Mouse (Mus musculus): ENCODE results near the gene Rpl9-ps1.
A peak's percentile ranks its signal among the peaks of the same experiment; 100 is the strongest.

The Rpl9-ps1 gene

GRCm38 (mm10) chr11:83645521-83645920 is at the start of gene Rpl9-ps1:
Gene Rpl9-ps1 (minus strand): TSS chr11:83645621.
- DNase-seq (ENCODE audit: low spot score) = no peak

- no peak for DNase-seq (ENCODE audit: low spot score)
Observed at GRCm38 (mm10) chr11:83692008-83692407, 46.6 kb upstream of the Rpl9-ps1 start.

GRCm38 (mm10) chr11:83689918-83690317 is 44.5 kb upstream of the Rpl9-ps1 start:
- DNase-seq (ENCODE audit: low spot score) = no peak

GRCm38 (mm10) chr11:83675665-83676064 is 30.2 kb upstream of the Rpl9-ps1 start:
- no peak for DNase-seq (ENCODE audit: low spot score)

- DNase-seq (ENCODE audit: low spot score) = no peak
Observed at GRCm38 (mm10) chr11:83671743-83672142, 26.3 kb upstream of the Rpl9-ps1 start.

GRCm38 (mm10) chr11:83663532-83663931 is 18.1 kb upstream of the Rpl9-ps1 start:
- DNase-seq (ENCODE audit: low spot score) = no peak

GRCm38 (mm10) chr11:83662204-83662603 is 16.8 kb upstream of the Rpl9-ps1 start, which contains the start of gene Ccl4:
Gene Ccl4 (plus strand): TSS chr11:83662584.
- no peak for DNase-seq (ENCODE audit: low spot score)

DNA sequence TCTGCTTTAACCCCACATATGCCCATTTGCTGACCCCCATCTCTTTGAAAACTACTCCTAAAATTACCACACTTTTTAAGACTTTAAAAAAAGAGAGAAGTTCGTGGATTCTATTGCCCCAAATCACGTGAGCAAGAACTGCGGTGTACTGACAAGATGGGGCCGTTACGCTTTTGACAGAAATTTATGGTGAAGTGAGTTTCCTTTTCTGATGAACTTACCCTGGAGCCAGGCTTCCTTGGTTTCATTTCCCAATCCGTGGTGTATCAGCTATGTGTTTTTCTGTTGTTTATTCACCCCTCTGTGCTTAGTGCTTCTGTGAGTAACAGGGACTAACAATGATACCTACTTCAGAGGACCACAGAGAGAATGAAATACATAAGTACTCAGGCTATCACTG is 13.4 kb upstream of the Rpl9-ps1 start:
- DNase-seq (ENCODE audit: low spot score) = no peak

GRCm38 (mm10) chr11:83657508-83657907 is 12.1 kb upstream of the Rpl9-ps1 start:
- DNase-seq (ENCODE audit: low spot score) = no peak

DNA sequence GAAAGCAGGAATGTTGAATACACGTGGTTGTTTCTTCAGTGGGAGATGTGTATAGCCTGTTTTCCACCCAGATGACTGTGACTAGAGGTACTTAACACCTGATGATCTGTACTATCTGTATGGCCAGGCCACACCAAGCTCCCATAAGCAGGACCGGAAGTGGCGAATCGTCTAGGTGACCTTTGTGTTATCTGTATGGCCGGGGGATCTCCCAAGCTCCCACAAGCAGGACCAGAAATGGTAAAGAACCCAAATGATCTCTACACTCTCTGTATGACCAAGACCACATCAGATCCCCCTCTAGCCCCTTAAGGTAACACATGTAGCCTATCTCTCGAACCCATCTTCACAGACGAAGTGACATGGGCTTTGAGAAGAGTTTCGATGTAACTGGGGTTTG is 9.2 kb upstream of the Rpl9-ps1 start:
- DNase-seq (ENCODE audit: low spot score) = no peak

DNA sequence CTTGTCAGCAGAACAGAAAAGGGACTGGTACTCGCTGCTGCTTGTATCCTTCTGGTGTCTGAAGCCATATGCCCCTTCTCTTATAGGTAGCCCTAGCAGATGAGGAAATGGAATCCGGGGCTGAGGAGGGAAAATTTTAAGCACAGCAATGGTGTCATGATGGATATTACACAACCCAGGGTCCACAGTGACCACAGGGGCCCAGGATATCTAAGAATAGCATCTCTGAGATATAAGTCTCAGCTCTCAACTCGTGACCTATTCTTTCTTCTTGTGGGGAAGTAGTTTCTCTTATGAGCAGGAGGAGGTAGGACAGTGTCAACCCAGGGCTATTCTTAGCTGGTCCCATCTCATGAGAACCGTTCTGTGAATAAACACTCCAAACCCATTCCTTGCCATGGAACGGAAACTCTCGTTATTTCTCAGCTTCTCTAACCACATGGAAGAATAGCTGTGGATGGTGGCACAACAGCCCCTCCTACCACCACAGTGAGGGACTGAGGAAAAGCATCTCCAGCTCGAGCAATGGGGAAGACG is 4.0 kb upstream of the Rpl9-ps1 start, which contains the start of gene Ccl3:
Gene Ccl3, minus strand, starts transcription at position 51 of the 537 bp plus-strand sequence.
- no peak for DNase-seq (ENCODE audit: low spot score)

DNA sequence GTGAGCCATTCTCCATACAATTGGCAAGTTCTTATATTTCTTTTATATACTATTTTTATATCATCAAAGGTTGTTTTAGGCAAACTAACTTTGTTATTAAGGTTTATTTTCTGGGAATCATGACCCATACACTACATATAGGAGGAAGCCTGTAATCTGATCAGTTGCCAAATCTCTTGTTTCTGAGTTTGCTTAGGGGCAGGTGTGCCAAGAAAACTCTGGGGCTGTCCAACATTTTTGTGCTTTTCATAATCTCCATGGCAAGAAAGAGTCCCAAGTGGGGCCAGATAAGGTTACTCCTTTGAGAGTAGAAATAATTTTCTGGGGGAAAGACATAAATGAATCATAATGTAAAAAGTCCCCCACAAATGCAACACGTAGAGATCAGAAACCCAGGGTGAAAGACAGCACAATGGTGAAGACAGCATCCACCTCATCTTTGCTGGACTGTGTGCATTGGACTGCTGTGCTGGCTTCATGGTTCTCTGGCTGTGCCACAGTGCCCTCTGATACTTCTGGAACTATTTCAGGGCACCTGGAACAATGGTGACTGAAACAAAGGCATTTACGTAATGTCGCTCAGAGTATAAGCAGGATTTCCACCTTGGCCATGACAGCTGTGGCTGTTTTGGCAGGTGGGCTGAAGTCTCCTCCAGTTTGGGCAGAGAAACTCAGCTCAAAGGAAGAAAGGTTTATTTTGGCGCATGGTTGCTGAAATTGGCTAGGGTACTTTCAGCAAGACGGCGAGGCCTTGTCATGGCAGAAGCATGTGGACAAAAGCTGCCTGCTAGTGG is 1.1 kb upstream of the Rpl9-ps1 start:
- no peak for DNase-seq (ENCODE audit: low spot score)

GRCm38 (mm10) chr11:83641216-83641615 is 4.2 kb downstream of the Rpl9-ps1 start:
- DNase-seq (ENCODE audit: low spot score) = no peak

GRCm38 (mm10) chr11:83640141-83640540 is 5.3 kb downstream of the Rpl9-ps1 start:
- DNase-seq (ENCODE audit: low spot score) = peak; percentile 4

GRCm38 (mm10) chr11:83639533-83639932 is 5.9 kb downstream of the Rpl9-ps1 start:
- no peak for DNase-seq (ENCODE audit: low spot score)

GRCm38 (mm10) chr11:83638934-83639333 is 6.5 kb downstream of the Rpl9-ps1 start:
- no peak for DNase-seq (ENCODE audit: low spot score)

DNA sequence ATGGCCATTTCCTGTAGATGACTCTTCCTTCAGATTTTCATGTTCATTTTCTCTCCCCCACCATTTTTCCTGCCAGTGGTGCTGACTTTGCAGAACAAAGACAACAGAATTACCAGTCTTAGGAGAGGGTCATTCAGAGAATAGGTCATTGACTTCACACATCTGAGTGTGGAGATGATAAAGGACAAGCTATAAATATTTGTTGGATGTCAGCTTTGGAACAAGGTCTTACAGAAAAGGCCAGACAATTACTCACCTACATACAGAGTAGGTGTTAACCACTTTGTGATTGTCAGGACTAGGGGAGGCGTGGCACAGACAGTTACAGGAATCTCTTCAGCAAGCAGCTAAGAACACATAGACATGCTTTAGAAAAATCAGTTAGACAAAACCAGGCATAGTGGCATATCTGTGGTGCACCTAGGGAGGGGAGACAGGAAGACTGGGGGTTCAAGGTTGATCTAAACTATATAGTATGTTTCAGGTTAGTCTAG is 8.6 kb downstream of the Rpl9-ps1 start:
- DNase-seq (ENCODE audit: low spot score) = no peak

DNA sequence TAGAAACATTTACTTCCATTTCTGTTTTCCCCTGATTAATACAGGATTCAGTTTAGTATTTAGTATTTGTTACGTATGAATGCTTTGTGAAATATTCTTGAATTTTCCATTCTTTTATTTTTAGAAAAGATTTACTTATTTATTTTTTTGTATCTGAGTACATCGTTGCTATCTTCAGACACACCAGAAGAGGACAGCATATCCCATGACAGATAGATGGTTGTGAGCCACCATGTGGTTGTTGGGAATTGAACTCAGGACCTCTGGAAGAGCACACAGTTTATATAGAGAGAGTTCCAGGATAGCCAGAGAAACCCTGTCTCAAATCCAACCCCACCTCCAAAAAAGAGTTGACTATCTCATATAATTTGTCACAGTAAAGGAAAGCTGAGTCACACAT is 10.5 kb downstream of the Rpl9-ps1 start:
- DNase-seq (ENCODE audit: low spot score) = no peak

- DNase-seq (ENCODE audit: low spot score) = no peak
Observed at GRCm38 (mm10) chr11:83634425-83634824, 11.0 kb downstream of the Rpl9-ps1 start.

DNA sequence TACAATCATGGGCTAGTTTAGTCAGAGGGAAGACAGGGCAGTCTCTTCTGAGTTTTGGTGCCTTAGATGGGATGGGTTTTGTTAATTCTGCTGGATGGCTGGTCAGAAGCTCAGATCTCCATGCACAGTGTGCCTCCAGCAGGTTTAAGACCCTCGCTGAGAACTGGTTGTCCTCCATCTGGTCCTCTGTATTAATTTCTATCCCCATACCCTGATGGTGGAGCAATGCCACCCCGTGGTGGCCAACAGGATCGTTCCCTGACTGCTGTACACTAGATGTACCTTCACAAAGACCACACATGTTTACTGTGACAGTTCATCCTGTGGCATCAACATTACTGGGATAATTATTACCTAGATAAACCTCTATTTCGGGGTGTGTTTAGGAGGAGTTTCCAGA is 12.7 kb downstream of the Rpl9-ps1 start:
- no peak for DNase-seq (ENCODE audit: low spot score)

DNA sequence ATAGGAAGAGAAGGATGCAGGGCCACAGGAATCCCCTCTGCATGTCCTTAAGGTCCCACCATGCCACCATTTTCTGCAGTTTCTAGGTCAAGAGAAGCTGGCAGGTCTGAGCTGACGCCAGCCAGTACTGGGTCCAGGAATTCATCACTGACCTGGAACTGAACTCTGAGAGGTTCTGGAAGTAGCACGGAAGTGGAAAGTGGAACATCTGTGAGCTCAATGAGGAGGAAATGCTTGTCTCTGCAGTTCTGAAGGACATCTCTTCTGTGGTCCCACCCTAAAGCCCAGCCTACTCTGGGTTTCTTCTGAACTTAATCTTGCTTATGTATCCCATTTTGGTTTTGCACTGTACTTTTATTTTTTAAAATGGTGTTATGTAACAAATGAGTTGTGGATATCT is 14.4 kb downstream of the Rpl9-ps1 start:
- no peak for DNase-seq (ENCODE audit: low spot score)

- no peak for DNase-seq (ENCODE audit: low spot score)
Observed at GRCm38 (mm10) chr11:83630630-83631029, 14.8 kb downstream of the Rpl9-ps1 start.

- no peak for DNase-seq (ENCODE audit: low spot score)
Observed at GRCm38 (mm10) chr11:83628808-83629207, 16.6 kb downstream of the Rpl9-ps1 start.

All from c-Kit-positive CD71-positive TER-119-positive erythroid progenitor cells, embryonic 14.5 days (primary cell).